Mouse (Mus musculus): Measurements from ENCODE around the gene Nlk. TPM values are rescaled to one million over a fixed set of nuclear protein-coding genes. Genes with fewer than 3 reads are reported as not detected.

Nlk gene
- total and polyA plus RNA-seq, 3 experiments = 14.8 to 22.4 (median 20.4) TPM

- no peak for TF ChIP-seq ETS1 (conservative IDR thresholded peaks at IDR 0.05; ENCODE audit: low read depth, low read length)
- peak; percentile 95 for TF ChIP-seq POLR2A (IDR thresholded peaks at IDR 0.05; ENCODE audit: low read depth, low read length)
Measured at GRCm38 (mm10) chr11:78696777-78697752, at the start of gene Nlk (continued).

GRCm38 (mm10) chr11:78746264-78746663, 49.1 kb upstream of the Nlk start:
- H3K27ac ChIP-seq (ENCODE audit: insufficient read depth, low read depth) = no peak overlapping the region
- H3K4me1 ChIP-seq (ENCODE audit: control insufficient read depth in 1 of 2, insufficient read depth in 2 of 2) = peaks cover 0 to 32% of the 10 kb centered on the region in 2 experiments; a peak in 3 of 4 replicates
- no peak for TF ChIP-seq MAFK (IDR thresholded peaks at IDR 0.05; ENCODE audit: insufficient replicate concordance, low read length)
- no peak for TF ChIP-seq IRF4 (IDR thresholded peaks at IDR 0.05; ENCODE audit: low read depth, low read length)
- TF ChIP-seq RCOR1 (conservative IDR thresholded peaks at IDR 0.05; ENCODE audit: low read depth, low read length) = no peak
- TF ChIP-seq ELF1 (IDR thresholded peaks at IDR 0.05; ENCODE audit: low read depth, low read length) = no peak
- TF ChIP-seq ETS1 (conservative IDR thresholded peaks at IDR 0.05; ENCODE audit: low read depth, low read length) = peak; percentile 26; the same call in 1 of the 2 replicates
- no peak for TF ChIP-seq TBP (conservative IDR thresholded peaks at IDR 0.05; ENCODE audit: low read depth, low read length)
- no peak for TF ChIP-seq ZMIZ1 (IDR thresholded peaks at IDR 0.05; ENCODE audit: low read depth, low read length)
- no peak for TF ChIP-seq CHD1 (IDR thresholded peaks at IDR 0.05; ENCODE audit: low read depth, low read length)
- H3K9me3 ChIP-seq (replicated peaks; ENCODE audit: low read length) = no peaks in the 10 kb centered on the region
- dilution Hi-C loops (cut with MboI; ENCODE audit: extremely low pct_ligation_motif_present, extremely low pct_unique_long_range_greater_than_20kb, low sequenced_read_pairs) = no loop called here
- H3K9ac ChIP-seq (ENCODE audit: insufficient read depth, low read depth) = no peak overlapping the region
- H3K27me3 ChIP-seq (replicated peaks) = no peaks in the 10 kb centered on the region
- H3K79me2 ChIP-seq (replicated peaks; ENCODE audit: control insufficient read depth, extremely low read depth, insufficient read depth, poor library complexity, severe bottlenecking) = peaks cover 5% of the 10 kb centered on the region
- peaks cover 12 to 42% of the 10 kb centered on the region in 2 experiments for H3K36me3 ChIP-seq (replicated peaks in 1 of 2; ENCODE audit: control insufficient read depth in 1 of 2, insufficient read depth in 1 of 2, low read length in 1 of 2)
- H3K4me2 ChIP-seq (ENCODE audit: insufficient read depth, low read depth, poor library complexity, severe bottlenecking) = no peak overlapping the region
- DNase-seq (ENCODE audit: extremely low read depth) = peak; percentile 35
- H3K4me3 ChIP-seq (replicated peaks in 1 of 3; ENCODE audit: low read depth in 2 of 3, low read length in 2 of 3, poor library complexity in 1 of 3) = no peak overlapping the region
- in situ Hi-C loops (cut with MboI; ENCODE audit: low pct_ligation_motif_present, low pct_unique_long_range_greater_than_20kb, low sequenced_read_pairs) = loop anchor here (5.0 kb wide), 1 partner anchor 39 kb away; no protein-coding TSS in a partner anchor

GRCm38 (mm10) chr11:78745475-78745874, 48.3 kb upstream of the Nlk start:
- no peak for TF ChIP-seq GABPA (IDR thresholded peaks at IDR 0.05; ENCODE audit: insufficient replicate concordance, low read depth, low read length)
- no peak for TF ChIP-seq SIN3A (IDR thresholded peaks at IDR 0.05; ENCODE audit: low read length)
- TF ChIP-seq E2F4 (IDR thresholded peaks at IDR 0.05; ENCODE audit: insufficient replicate concordance, low read depth, low read length) = no peak
- TF ChIP-seq HCFC1 (IDR thresholded peaks at IDR 0.05; ENCODE audit: low read depth, low read length) = no peak
- no peak for TF ChIP-seq MYC (IDR thresholded peaks at IDR 0.05; ENCODE audit: low read depth, low read length)
- peak; percentile 45 for TF ChIP-seq ETS1 (conservative IDR thresholded peaks at IDR 0.05; ENCODE audit: low read depth, low read length)
- TF ChIP-seq ZKSCAN1 (IDR thresholded peaks at IDR 0.05; ENCODE audit: borderline replicate concordance, low read depth, low read length) = no peak
- H3K27me3 ChIP-seq (replicated peaks) = no peaks in the 10 kb centered on the region
- H3K79me2 ChIP-seq (replicated peaks; ENCODE audit: control insufficient read depth, extremely low read depth, insufficient read depth, poor library complexity, severe bottlenecking) = peaks cover 2% of the 10 kb centered on the region
- no peak overlapping the region for H3K27ac ChIP-seq (ENCODE audit: insufficient read depth, low read depth)
- dilution Hi-C loops (cut with MboI; ENCODE audit: extremely low pct_ligation_motif_present, extremely low pct_unique_long_range_greater_than_20kb, low sequenced_read_pairs) (no loop called here), in situ Hi-C loops (cut with MboI; ENCODE audit: low pct_ligation_motif_present, low pct_unique_long_range_greater_than_20kb, low sequenced_read_pairs) (loop anchor here (5.0 kb wide), 1 partner anchor 38 kb away; no protein-coding TSS in a partner anchor)
- H3K4me3 ChIP-seq (replicated peaks in 1 of 3; ENCODE audit: low read depth in 2 of 3, low read length in 2 of 3, poor library complexity in 1 of 3) = no peak overlapping the region
- H3K9me3 ChIP-seq (replicated peaks; ENCODE audit: low read length) = no peaks in the 10 kb centered on the region
- DNase-seq (ENCODE audit: extremely low read depth) = peak; percentile 25
- H3K36me3 ChIP-seq (replicated peaks in 1 of 2; ENCODE audit: control insufficient read depth in 1 of 2, insufficient read depth in 1 of 2, low read length in 1 of 2) = peaks cover 12 to 42% of the 10 kb centered on the region in 2 experiments
- no peak overlapping the region for H3K9ac ChIP-seq (ENCODE audit: insufficient read depth, low read depth)
- H3K4me2 ChIP-seq (ENCODE audit: insufficient read depth, low read depth, poor library complexity, severe bottlenecking) = no peak overlapping the region
- H3K4me1 ChIP-seq (ENCODE audit: control insufficient read depth in 1 of 2, insufficient read depth in 2 of 2) = peaks cover 0 to 28% of the 10 kb centered on the region in 2 experiments; a peak in 3 of 4 replicates
